Mouse (Mus musculus): Measurements from ENCODE around the gene Nhej1.
A peak's percentile ranks its signal among the peaks of the same experiment; 100 is the strongest.

The Nhej1 gene

GRCm38 (mm10) chr1:75125418-75125817 is 418 bp upstream of the Nhej1 start:
- no peak for DNase-seq (ENCODE audit: low spot score)

- DNase-seq (ENCODE audit: low spot score): no peak
Measured at GRCm38 (mm10) chr1:75122211-75122610, 2.8 kb downstream of the Nhej1 start.

- peak; percentile 7 for DNase-seq (ENCODE audit: low spot score)
Measured at GRCm38 (mm10) chr1:75052091-75052490, 72.9 kb downstream of the Nhej1 start.

GRCm38 (mm10) chr1:75051428-75051827 is 73.6 kb downstream of the Nhej1 start:
- DNase-seq (ENCODE audit: low spot score): no peak

- no peak for DNase-seq (ENCODE audit: low spot score)
Measured at GRCm38 (mm10) chr1:75048571-75048970, 76.4 kb downstream of the Nhej1 start.

- DNase-seq (ENCODE audit: low spot score): no peak
Measured at GRCm38 (mm10) chr1:75048041-75048440, 77.0 kb downstream of the Nhej1 start.

GRCm38 (mm10) chr1:75040429-75040828 is 84.6 kb downstream of the Nhej1 start:
- DNase-seq (ENCODE audit: low spot score): no peak

- DNase-seq (ENCODE audit: low spot score): no peak
Measured at GRCm38 (mm10) chr1:75032041-75032440, 93.0 kb downstream of the Nhej1 start.

- no peak for DNase-seq (ENCODE audit: low spot score)
Measured at GRCm38 (mm10) chr1:75027061-75027779, 97.8 kb downstream of the Nhej1 start.

- no peak for DNase-seq (ENCODE audit: low spot score)
Measured at GRCm38 (mm10) chr1:75024419-75025199, 100.4 kb downstream of the Nhej1 start.

GRCm38 (mm10) chr1:75022216-75022615 is 102.8 kb downstream of the Nhej1 start:
- DNase-seq (ENCODE audit: low spot score): no peak

- DNase-seq (ENCODE audit: low spot score): peak; percentile 28
Measured at GRCm38 (mm10) chr1:75016846-75017245, 108.2 kb downstream of the Nhej1 start.

- DNase-seq (ENCODE audit: low spot score): no peak
Measured at GRCm38 (mm10) chr1:75015551-75016265, 109.3 kb downstream of the Nhej1 start.

GRCm38 (mm10) chr1:75014210-75014845 is 110.7 kb downstream of the Nhej1 start:
- no peak for DNase-seq (ENCODE audit: low spot score)

- DNase-seq (ENCODE audit: low spot score): no peak
Measured at GRCm38 (mm10) chr1:75010817-75011216, 114.2 kb downstream of the Nhej1 start.

- DNase-seq (ENCODE audit: low spot score): no peak
Measured at GRCm38 (mm10) chr1:75010203-75010602, 114.8 kb downstream of the Nhej1 start.

- DNase-seq (ENCODE audit: low spot score): no peak
Measured at GRCm38 (mm10) chr1:75006016-75006415, 119.0 kb downstream of the Nhej1 start.

- DNase-seq (ENCODE audit: low spot score): no peak
Measured at GRCm38 (mm10) chr1:75001183-75001582, 123.8 kb downstream of the Nhej1 start.

GRCm38 (mm10) chr1:75000496-75000895 is 124.5 kb downstream of the Nhej1 start:
- DNase-seq (ENCODE audit: low spot score): peak; percentile 46

GRCm38 (mm10) chr1:74999173-74999572 is 125.8 kb downstream of the Nhej1 start:
- no peak for DNase-seq (ENCODE audit: low spot score)

- DNase-seq (ENCODE audit: low spot score): no peak
Measured at GRCm38 (mm10) chr1:74997231-74997630, 127.8 kb downstream of the Nhej1 start.

GRCm38 (mm10) chr1:74977001-74977400 is 148.0 kb downstream of the Nhej1 start:
- no peak for DNase-seq (ENCODE audit: low spot score)
